Comparison of ENCODE assay signal across 9 mouse cellular contexts in genomic region chr15:77911065-77911464, GRCm38 (mm10). TPM values are rescaled to one million over a fixed set of nuclear protein-coding genes. Genes with fewer than 3 reads are reported as not detected.
DNase-seq lines count a peak whose midpoint lies in the region; ATAC-seq and TF ChIP-seq lines count a peak whose summit lies in the region.
"Had no signal": no experiment of that assay in that cellular context is flagged by ENCODE, and none has a peak within 500 bp of the region (broad histone marks: within the 10 kb centered on the region; RNA-seq: fewer than 3 reads in every experiment).

No protein-coding gene starts in this region.

- H3K9me3 ChIP-seq in kidney, embryonic 16.5 days (ENCODE audit: low read length) = no peaks in the 10 kb centered on the region
- H3K9me3 ChIP-seq in lung, postnatal 0 days (ENCODE audit: low read length) = no peaks in the 10 kb centered on the region
- H3K9me3 ChIP-seq: megakaryocyte, embryonic 14.5 days had no signal

- peaks cover 16% of the 10 kb centered on the region for H3K36me3 ChIP-seq in kidney, embryonic 16.5 days (ENCODE audit: insufficient read depth, low read length)
- no peaks in the 10 kb centered on the region for H3K36me3 ChIP-seq in lung, postnatal 0 days (ENCODE audit: insufficient read depth, low read length)

- ATAC-seq in kidney, embryonic 16.5 days (ENCODE audit: low FRiP score, low TSS enrichment) = peak; percentile 53
- ATAC-seq in lung, postnatal 0 days = peak; percentile 92
- ATAC-seq in CD4-positive, CD25-positive, alpha-beta regulatory T cell, adult 4 months = no peak

- no peak overlapping the region for H3K9ac ChIP-seq in kidney, embryonic 16.5 days (replicated peaks; ENCODE audit: low read length)
- no peak overlapping the region for H3K9ac ChIP-seq in lung, postnatal 0 days (replicated peaks; ENCODE audit: low read depth)

- DNase-seq in R1 (ENCODE audit: low read depth, low spot score) = peak; percentile 92
- DNase-seq in heart, adult 8-10 months (ENCODE audit: low spot score) = peak; percentile 54
- DNase-seq in lung, postnatal 0 days (ENCODE audit: low spot score) = peak; percentile 94
- DNase-seq in left cerebral cortex, postnatal 25 days (ENCODE audit: low spot score in 2 of 2) = no peak
- DNase-seq in layer of hippocampus, postnatal 36 days = no peak
- DNase-seq: spleen, adult 18-20 months had no signal

- WGBS in kidney, embryonic 16.5 days = 11% methylated on average over 2 of the region's 2 CpGs
- 26% methylated on average over 2 of the region's 2 CpGs for WGBS in lung, postnatal 0 days

- peak; percentile 93 for TF ChIP-seq EP300 in lung, postnatal 0 days (IDR thresholded peaks at IDR 0.05)

- peaks cover 44% of the 10 kb centered on the region for H3K4me1 ChIP-seq in kidney, embryonic 16.5 days (ENCODE audit: insufficient read depth, low read length)
- peaks cover 14% of the 10 kb centered on the region; the same call in 1 of the 2 replicates for H3K4me1 ChIP-seq in lung, postnatal 0 days (ENCODE audit: insufficient read depth, low read depth, low read length)

- no peak for TF ChIP-seq CTCF in lung, postnatal 0 days (IDR thresholded peaks at IDR 0.05)

- no peak overlapping the region for H3K4me2 ChIP-seq in kidney, embryonic 16.5 days (replicated peaks; ENCODE audit: low read depth, low read length)
- no peak overlapping the region for H3K4me2 ChIP-seq in lung, postnatal 0 days (replicated peaks; ENCODE audit: low read depth, low read length)

- H3K4me3 ChIP-seq in kidney, embryonic 16.5 days (ENCODE audit: low read length) = no peak overlapping the region
- no peak overlapping the region for H3K4me3 ChIP-seq in lung, postnatal 0 days (ENCODE audit: low read depth, low read length)
- H3K4me3 ChIP-seq: megakaryocyte, embryonic 14.5 days had no signal

- intact Hi-C loops in left cerebral cortex, postnatal 25 days (cut with DNase I) = loop anchor here (5.0 kb wide), 2 partner anchors 49 to 64 kb away; no protein-coding TSS in a partner anchor

- H3K27me3 ChIP-seq in kidney, embryonic 16.5 days (ENCODE audit: insufficient read depth, low read length) = no peaks in the 10 kb centered on the region
- no peaks in the 10 kb centered on the region for H3K27me3 ChIP-seq in lung, postnatal 0 days (replicated peaks; ENCODE audit: insufficient read depth, low read length)
- H3K27me3 ChIP-seq: megakaryocyte, embryonic 14.5 days had no signal

- no peak overlapping the region for H3K27ac ChIP-seq in kidney, embryonic 16.5 days (ENCODE audit: low read length)
- H3K27ac ChIP-seq in lung, postnatal 0 days (ENCODE audit: low read length) = peak overlapping the region; percentile 82

RNA-seq across cellular contexts. Expression of gene Txn2, which starts 17.7 kb away (rescaled TPM):
- total RNA-seq in heart, adult 8-10 months (2022) = 100 to 1,000 TPM; 303 to 339 (median 309) TPM
- 275 and 307 TPM in 2 replicates for polyA plus RNA-seq in kidney, embryonic 16.5 days (2015; fragmentation: Nextera tagmentation; extraction: Ambion mirVana)
- 121 and 122 TPM in 2 replicates for polyA plus RNA-seq in lung, postnatal 0 days (2015; fragmentation: Nextera tagmentation; extraction: Ambion mirVana)
- polyA plus RNA-seq in CD4-positive, CD25-positive, alpha-beta regulatory T cell, adult 4 months (2017; shearing (Covaris generic)) = 100 to 1,000 TPM; 232 to 276 TPM
- 100 to 1,000 TPM; 132 to 135 TPM for total RNA-seq in left cerebral cortex, postnatal 25 days (2021)
- 100 to 1,000 TPM; 125 to 135 TPM for total RNA-seq in layer of hippocampus, postnatal 36 days (2021)

RNA-seq across cellular contexts. Expression of gene Foxred2, which starts 45.5 kb away (rescaled TPM):
- under 1 TPM; 0.27 to 0.53 (median 0.39) TPM for total RNA-seq in heart, adult 8-10 months (2022)
- polyA plus RNA-seq in kidney, embryonic 16.5 days (2015; fragmentation: Nextera tagmentation; extraction: Ambion mirVana) = 4.9 and 5.2 TPM in 2 replicates
- polyA plus RNA-seq in lung, postnatal 0 days (2015; fragmentation: Nextera tagmentation; extraction: Ambion mirVana) = 0.21 and 0.24 TPM in 2 replicates
- polyA plus RNA-seq in CD4-positive, CD25-positive, alpha-beta regulatory T cell, adult 4 months (2017; shearing (Covaris generic)) = 1 to 10 TPM; 2.8 to 4.2 TPM
- 10 to 100 TPM; 11.8 to 12.0 TPM for total RNA-seq in left cerebral cortex, postnatal 25 days (2021)
- total RNA-seq in layer of hippocampus, postnatal 36 days (2021) = 10 to 100 TPM; 10.5 to 11.8 TPM

RNA-seq across cellular contexts. Expression of gene Eif3d, which starts 59.5 kb away (rescaled TPM):
- 10 to 100 TPM; 56.3 to 67.2 (median 63.3) TPM for total RNA-seq in heart, adult 8-10 months (2022)
- polyA plus RNA-seq in kidney, embryonic 16.5 days (2015; fragmentation: Nextera tagmentation; extraction: Ambion mirVana) = 212 and 222 TPM in 2 replicates
- 82.4 and 95.8 TPM in 2 replicates for polyA plus RNA-seq in lung, postnatal 0 days (2015; fragmentation: Nextera tagmentation; extraction: Ambion mirVana)
- 100 to 1,000 TPM; 161 to 213 TPM for polyA plus RNA-seq in CD4-positive, CD25-positive, alpha-beta regulatory T cell, adult 4 months (2017; shearing (Covaris generic))
- total RNA-seq in left cerebral cortex, postnatal 25 days (2021) = 100 to 1,000 TPM in 1 of 2 experiments, 10 to 100 TPM in 1; 97.3 to 105 TPM
- total RNA-seq in layer of hippocampus, postnatal 36 days (2021) = 100 to 1,000 TPM in 1 of 2 experiments, 10 to 100 TPM in 1; 96.9 to 102 TPM

Comparison
In these comparisons a context has a peak if more than half of its experiments do, and no peak if none do; other contexts are left out.
1. DNase-seq: peak in R1 (single experiment), heart, adult 8-10 months (single experiment) and lung, postnatal 0 days (single experiment); none in left cerebral cortex, postnatal 25 days (0 of 2) and layer of hippocampus, postnatal 36 days (0 of 2).
2. RNA of gene Foxred2, which starts 45.5 kb away (total RNA-seq): 11.8 to 12.0 TPM in left cerebral cortex, postnatal 25 days and 10.5 to 11.8 TPM in layer of hippocampus, postnatal 36 days; 0.27 to 0.53 TPM in heart, adult 8-10 months; every median in the first group is over 4 times any median in the second.